Mouse (Mus musculus) mesoderm, embryonic 11.5 days (tissue): ENCODE measurements at regions not wholly inside any gene's neighbourhood (a gene's known extent, or its start where the extent isn't known, plus 50 kb on each side); places are given as distances from the start of the nearest gene placed in this dataset.

Experiments
- DNase-seq: peaks from one replicate; pipeline ENCODE4 v3.0.0-alpha.2; 2012; ENCODE audit warnings: low read depth, low spot score

DNA sequence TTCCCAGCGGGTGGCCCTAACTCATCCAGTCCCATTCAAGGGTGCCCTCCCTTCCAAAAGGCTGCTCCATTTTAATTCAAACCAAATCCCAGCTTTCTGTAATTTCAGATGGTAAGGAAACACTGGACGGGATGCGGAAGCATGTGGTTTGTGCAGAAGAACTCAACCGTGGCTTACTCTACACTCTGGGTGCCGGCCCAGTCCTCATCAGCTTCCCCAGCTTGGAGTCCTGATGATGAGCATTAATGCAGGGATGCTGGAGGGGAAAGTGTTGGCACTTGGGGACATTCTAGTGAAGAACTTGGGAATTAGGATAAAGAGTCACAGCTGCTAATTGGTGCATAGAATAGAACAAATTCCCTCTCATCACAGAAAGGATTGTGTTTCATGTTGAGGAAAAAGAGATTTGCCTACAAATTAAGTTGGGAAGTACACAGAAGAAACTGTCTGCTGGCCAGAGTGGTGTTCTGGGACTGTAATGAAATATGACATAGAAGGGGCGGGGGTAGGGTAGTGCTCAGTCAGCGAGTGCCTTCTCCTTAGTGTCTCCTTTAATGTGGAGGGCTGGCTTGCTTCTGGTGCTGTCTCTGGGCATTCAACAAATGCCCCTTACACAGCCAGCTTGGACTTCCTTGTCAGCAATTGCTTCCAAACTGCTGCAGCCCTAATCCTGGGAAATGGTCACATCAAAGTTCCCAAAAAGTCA is 285.0 kb upstream of the Bmper start:
- no peak for DNase-seq

DNA sequence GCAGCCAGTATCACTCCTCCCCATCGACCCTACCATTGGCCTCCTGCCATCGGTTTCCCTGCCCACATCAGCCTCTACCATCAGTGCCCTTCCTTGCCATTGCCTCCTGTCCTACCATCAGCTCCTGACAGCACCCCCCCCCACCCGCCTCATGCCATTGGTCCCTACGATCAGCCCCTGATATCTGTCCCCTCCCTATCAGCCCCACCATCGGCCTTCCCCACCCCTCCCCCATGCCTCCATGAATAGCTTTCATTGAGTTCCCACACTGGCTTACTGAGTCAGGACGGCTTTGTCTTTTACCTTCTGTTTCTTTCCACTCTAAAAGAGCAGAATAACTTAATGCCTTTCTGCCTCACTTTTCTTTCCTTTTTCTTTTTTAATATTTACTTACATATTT is 277.9 kb upstream of the Bmper start:
- no peak for DNase-seq

DNA sequence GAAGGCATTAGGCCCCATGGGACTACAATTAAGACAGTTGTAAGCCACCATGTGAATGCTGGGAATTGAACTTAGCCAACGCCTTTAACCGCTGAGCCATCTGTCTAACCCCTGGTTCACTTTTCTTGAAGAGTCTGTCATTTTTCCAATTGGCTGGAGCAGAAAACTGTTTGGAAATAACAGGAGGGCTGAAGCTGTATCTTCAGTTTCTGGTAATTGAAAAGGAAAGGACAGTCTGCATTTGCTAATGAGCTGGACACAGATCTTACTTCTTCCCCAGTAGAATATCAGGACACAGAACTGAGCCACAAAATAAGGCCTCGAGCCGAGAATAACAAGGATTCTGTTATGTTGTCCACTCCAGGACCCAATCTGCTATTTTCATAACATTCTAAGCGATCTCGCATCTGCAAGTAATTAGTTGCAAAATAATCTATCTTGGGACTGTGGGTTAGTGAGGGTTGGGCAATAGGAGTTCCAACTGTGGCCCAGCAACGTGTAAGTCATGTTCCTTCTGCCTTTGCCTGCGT is 277.4 kb upstream of the Bmper start:
- DNase-seq = no peak

DNA sequence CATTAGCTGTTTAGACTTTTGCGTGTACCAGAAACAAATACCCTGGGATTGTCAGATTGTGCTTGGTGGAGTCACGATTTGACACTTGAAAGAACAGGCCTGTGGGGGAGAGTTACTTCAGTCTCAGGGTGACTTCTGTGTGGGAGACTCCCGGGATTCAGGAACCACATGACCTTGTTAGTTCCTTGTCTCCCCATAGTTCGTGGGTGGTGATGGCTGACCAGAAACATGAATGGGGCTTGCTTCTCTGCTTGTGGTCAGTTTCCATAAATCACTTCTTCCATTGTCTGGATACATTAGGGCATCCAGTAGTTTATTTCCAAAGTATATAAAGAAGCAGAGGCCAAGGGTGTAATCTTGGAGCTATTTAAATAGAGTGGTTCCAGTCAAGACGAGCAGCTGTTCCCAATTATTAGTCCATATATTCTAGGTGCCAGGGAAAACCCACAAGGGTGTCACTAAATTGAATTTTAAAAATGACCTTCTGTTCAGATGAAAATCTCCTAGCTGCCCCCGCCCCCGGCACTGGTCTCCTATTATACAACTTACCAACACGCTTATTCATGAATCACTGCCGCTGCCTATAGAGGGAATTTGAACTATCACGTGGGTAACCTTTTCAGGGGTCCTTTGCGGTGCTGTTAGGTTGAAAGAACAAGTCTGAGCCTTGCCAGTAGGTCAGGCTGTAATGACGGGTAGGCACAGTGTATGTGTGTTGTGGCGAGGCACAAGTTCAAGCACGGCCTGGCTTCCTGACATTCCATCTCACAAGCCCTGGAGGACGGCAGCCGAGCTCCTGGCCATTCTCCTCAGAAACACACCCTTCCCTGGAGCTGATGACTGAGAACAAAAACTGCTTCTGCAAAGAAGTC is 270.1 kb upstream of the Bmper start:
- DNase-seq = peak; percentile 62

DNA sequence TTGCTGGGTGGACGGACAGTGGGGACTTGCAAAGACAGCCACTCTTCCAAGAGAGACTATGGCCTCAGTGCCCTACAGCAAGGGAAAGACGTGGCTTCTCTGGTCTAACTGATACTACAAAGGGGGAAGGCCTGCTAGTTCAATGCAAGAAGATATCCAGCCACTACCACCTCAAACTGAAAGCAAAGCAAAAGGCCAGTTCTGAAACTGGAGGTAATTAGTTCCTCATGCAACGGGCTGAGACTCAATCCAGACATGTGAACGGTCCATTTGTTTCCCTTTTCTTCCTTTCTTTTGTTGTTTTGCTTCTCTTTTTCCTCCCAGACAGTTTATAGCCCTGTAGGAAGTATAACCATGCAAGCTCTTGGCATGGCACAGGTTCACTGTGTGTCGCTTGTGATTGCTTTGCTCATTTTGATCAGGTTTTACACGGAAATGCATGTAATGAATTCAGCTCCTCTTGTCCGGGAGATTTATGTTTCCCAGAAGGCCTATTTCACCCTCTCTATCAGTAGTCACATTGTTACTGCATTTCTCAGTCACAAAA is 260.5 kb upstream of the Bmper start:
- peak; percentile 78 for DNase-seq

DNA sequence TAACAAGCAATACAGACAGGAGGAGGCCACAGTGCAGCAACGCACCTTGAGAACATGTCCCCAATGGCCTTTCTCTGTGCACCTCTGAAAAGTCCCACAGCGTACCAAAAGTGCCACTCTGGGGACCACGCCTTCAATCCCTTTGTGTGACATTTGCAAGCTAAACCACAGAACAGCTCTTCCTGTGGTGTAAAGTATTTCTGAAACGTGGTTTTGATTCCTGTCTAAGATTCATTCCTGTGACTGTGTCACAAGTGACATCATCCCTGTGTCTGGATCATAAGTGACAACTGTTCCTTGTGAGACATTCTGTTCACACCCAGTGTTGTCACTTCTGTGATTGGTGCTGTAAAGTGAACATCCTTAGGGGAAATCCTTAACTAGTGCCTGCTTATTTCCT is 251.6 kb upstream of the Bmper start:
- no peak for DNase-seq

DNA sequence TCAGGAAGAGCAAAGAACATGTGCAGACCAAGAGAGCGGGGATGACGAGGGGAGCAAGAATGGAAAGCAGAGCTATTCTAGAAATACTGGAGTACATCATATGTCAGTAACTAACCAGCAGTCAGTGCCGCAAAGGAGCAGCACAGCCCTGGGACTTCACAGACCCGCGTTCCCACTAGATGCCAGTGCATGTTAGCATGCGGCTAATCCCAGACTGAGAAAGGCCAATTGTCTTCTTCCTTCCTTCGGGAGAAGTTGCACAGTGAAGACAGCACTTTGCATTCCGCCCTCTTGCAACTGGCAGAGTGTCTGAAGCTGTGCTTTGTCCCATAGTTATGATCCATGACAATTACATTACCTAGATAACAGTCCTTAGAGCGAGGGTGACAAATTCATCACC is 246.1 kb upstream of the Bmper start:
- peak; percentile 34 for DNase-seq

DNA sequence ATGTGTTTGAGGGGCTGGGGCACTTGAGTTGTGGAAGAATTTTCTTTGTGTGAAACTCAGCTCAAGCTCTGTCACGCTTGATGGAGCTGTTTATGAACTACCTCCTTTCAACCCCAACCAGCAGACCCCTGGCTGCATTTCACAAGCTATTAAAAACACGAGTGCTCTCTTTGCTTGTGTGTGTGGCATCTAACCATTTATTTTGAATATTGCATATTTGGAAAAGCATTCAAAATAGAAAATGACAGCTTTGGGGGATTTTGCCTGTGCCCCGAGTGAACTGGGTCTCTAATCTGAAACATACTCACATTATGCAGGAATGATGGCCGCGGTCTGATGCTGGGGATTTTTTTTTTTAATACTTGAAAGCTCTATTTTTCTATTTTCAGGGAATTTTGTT is 243.2 kb upstream of the Bmper start:
- no peak for DNase-seq

DNA sequence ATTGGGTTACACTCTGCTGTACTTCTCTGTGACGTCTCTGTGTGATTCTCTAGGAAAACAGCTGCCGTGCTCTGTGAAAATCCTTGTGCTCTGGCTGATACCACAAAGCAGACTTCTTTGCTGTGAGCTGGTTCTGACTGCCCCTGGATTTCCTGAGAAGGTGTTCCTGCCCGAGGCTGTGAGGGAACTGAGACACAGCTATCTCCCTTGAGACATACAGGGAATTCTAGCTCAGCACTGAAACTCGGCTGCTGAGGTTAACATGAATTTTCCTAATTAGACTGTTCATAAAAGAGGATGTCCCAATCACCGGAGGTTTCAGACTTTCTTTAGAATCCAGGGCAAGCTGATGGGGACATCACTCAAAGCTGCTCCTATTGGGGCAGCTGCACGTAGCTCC is 233.4 kb upstream of the Bmper start:
- DNase-seq = no peak

DNA sequence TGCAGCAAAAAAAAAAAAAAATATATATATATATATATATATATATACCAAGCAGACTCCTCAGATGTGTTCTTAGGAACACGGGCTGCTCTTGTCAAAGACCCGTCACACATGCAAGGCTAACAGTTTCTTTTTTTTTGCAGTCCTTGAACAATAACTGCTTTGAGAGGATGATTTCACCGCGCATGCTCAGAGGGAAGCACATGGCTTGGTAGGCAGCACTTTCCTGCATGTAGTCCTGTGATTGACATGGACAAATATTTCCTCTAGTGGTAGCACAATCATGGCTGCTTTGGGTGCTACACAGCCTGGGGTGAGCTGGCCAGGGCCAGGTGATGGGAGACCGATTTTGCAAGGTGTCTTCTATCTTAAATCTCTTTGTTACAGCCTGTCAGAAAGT is 229.3 kb upstream of the Bmper start:
- no peak for DNase-seq

DNA sequence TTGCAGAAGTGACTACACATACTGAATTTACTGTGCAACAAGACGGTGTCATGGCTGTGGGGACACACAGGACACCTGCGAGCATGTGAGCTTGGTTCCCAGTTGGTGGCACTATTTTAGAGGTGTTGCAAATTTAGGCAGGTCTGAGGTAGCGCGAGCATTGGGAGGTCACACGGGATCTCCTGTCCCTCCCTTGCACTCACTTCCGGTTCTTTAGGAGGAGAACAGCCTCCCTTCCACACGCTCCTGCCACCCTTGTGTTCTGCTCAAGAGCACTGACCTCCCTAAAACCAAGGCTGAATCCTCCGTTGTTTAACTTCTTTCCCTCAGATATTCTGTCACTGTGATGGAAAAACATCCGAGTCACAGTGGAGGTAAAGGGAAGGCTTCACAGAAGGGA is 227.3 kb upstream of the Bmper start:
- no peak for DNase-seq

DNA sequence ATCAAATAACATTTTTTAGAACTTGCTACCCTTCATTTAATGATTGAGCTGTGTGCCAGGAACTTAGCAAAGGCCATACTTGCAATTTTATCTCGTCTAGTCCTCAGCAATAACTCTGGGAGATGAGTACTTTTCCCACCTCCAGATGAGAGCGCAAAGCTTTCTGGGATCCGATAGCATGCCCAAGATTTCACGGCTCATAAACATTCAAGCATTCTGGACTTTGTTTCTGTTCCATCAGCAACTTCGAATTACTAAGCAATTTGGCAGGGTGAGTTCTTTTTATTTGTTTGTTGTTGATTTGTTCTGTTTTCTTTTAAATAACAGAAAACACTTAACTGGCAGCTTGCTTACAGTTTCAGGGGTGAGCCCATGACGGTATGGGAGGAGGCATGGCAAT is 224.6 kb upstream of the Bmper start:
- DNase-seq = no peak

DNA sequence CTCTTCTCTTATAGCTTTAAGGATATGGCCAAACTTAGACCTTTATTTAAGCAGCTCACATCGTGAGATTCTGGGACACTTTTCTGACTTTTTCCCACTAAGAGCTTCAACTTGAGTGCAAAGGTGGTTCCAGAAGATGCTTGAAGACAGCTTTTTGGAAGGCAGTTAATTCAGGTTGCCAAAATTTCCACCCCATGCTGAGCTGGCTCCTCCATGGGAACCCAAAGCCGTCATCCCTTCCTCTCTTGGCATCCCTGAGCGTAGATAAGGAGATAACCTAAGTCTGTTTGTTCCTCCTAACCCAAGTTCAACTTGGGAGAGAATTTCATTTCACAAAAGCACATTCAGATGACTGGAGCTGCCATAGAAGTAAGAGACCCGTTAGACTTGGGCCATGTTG is 223.7 kb upstream of the Bmper start:
- DNase-seq = no peak

DNA sequence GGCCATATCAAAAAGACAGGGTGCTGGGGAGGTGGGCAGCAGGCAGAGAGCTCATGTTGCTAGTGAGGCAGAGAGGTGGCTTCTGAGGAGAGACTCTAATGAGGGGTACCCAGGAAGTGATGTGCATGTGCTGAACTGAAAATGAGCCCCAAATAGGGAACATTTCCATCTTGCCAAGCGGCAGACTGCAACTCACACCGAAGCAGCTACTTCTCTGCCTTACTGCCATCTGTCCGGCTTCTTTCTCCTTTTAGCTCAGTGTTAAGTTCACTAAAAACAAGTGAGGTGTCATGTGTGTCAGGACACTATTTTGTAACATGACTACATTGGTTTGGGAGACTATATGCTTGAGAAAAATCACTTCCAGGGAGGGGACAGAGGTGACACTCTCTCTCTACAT is 222.7 kb upstream of the Bmper start:
- DNase-seq = no peak

DNA sequence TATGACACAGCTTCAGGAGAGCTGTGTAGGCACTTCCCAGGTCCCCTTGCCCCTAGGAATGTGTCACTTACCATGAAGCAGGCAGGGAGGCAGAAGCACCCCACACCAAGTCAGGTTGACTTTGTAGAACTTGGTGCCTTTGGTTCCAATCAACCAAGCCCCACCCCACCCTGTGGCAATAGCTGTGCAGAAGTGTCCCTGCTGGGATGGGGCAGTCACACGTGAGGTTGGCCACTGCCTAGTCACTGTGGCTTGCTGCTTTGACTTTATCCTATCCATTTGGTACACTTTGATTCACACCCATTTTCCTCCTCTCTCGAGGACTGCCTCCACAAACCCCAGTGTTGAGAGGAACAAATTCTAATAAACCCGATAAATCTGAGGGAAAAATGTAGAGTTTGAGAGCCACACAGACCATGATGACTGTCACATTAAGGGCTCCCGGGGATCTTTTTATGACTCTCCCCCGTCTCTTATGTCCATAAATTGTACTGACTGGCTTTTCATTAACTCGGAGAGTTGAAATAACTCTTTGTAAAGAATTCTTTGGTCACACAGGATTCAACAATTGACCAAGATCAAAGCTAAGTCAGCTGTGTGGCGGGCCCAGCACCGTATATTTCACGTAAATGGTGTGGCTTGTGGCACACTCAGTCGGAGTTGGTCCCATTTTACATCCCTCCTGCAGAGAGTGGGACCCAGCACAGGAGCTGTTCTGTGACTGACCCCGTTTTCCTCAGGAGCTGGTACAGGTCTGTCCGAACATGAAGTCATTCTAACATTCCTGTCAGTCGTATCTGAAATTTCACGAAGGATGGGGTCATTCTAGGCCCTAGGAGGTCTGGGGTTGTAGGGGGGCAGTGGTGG is 219.4 kb upstream of the Bmper start:
- peak; percentile 55 for DNase-seq

DNA sequence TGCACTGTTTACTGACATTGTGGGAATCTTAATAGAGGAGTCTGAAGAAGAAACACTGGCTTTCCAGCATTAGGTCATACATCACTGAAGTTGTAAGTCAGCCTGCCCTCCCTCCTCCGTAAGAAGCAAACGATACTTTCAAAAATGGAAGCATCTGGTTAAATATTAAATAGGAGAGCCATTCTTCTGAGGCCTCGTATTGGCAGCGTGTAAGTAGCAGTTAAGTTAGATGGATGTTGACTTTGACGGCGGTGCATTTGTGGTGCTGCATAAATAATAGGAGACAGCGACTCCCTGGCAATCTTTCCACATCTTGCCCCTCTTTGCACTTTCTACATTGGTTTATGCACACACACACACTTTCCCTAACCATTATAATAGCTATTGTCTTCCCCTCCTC is 217.9 kb upstream of the Bmper start:
- DNase-seq = no peak

DNA sequence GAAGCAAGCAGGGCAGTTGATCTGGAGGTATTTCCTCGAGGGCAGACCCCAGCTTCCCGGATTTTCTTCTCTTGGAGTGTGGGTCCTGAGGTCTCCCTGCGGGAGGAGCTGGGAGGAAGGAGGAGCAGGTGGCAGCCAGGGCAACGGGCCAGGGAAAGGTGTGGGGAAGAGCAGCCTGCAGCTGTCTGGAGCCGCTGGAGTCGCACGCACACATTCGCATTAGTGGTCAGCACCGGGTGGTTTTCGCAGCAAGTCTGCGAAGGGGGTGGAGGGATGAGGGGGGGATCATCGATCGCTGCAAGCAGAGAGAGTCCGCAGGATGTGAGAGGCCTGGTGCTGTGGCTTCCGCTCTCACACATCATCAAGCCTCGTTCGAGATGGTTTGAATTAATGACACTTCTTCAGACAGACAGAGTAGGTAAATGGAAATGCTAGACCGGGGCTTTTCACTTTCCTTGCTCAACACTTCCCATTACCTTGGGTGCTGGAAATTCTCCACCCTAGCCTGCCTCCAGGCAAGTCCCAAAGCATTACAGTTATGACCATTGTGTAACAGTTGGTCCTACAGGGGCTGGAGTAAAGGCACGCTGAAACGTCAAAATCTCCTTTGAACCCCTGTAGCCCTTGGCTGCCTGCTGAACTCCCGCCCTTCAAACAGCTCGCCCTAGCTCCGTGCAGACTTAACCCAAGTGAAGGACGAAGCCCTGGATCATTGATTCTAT is 213.3 kb upstream of the Bmper start:
- peak; percentile 39 for DNase-seq

DNA sequence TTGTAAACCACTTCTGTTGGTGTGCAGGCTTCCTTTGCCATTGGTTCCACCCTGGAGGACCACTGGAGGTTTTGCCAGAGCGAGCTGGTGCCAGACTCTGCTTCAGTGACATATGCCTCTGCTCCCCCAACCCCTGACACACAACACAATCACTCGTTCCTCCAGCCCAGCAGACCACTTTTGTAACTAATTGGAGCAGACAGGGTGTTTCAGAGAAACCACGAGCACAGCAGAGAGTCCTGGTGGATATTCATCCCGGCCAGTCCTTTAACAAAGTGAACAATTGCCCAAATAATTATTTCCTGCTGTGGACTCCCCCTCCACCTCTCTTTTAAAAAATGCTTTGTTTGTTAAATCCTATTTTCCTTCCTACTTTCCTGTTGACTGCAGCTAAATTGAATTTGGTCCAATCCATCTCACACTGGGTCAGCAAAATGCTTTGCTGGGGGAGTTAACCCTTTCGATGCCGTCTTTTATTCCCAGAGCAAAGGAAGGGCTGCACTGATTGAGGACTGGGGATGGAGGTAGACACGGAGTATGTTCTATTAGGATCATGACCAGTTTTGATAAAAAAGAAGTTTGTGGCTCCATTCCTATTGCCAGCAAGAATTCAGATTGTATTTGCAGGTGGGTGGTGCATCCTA is 211.4 kb upstream of the Bmper start:
- DNase-seq = no peak

DNA sequence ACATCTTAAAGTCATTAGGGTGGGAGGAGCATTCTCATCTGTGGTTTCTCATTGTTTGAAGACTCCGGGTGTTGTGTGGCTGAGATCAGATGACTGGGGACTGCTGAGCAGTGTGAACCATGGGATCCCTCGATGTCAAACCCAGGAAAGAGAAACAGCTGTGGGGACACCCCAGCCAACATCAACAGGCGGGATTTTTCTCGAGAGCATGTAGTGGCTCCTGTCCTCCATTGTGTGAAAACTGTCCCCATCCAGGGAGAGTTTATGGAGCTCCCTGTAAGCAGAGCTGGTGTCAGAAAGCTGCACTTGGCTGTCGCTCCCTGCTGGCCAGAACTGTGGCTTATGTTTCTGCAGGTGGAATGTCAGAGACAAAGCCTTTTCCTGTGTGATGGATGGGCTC is 210.7 kb upstream of the Bmper start:
- no peak for DNase-seq

DNA sequence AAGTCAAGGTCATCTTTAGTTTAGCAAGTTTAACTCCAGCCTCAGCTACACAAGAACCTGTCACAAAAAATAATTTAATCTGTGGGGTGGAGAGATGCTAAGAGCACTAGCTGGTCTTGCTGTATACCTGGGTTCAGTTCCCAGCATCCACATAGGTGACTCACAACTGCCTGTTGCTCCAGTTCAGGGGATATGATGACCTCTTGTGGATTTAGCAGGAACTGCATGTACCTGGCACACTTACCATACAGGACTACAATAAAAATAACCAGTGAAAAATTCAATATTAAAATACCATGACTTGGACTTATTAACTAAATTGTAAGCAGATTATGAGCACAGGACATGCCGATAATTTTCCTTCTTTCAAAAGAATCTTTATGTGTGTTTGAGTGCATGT is 206.1 kb upstream of the Bmper start:
- no peak for DNase-seq

DNA sequence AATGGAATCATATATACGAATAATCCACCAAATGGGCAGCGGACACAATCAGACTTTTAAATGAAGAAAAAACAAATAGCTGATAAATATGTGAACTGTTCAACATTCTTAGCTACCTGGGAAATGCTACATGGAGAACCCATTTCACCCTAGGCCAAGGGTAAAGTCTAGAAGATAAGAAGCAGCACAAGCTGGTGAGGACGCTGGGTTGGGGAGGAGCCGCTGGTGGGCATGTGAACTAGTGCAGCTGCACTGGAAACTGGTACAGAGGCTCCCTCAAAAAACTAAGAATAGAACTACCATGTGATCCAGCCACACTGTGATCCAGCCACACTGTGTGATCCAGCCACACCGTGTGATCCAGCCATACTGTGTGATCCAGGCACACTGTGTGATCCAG is 198.8 kb upstream of the Bmper start:
- no peak for DNase-seq
